Mouse (Mus musculus): ENCODE results near the gene Ephb2.

- TF ChIP-seq CTCF (IDR thresholded peaks at IDR 0.05; ENCODE audit: insufficient read depth, low read length) (no peak), POLR2A (IDR thresholded peaks at IDR 0.05; ENCODE audit: borderline replicate concordance, extremely low read depth, low read depth, low read length) (no peak)
Observed at GRCm38 (mm10) chr4:136705091-136705490, 130.7 kb downstream of the Ephb2 start.

Measured in lung, adult 2 months (tissue).